Mouse (Mus musculus): ENCODE measurements around the gene Serpinh1. TPM values are rescaled to one million over a fixed set of nuclear protein-coding genes. Genes with fewer than 3 reads are reported as not detected.
A peak's percentile ranks its signal among the peaks of the same experiment; 100 is the strongest.

The Serpinh1 gene
- total RNA-seq (2021) = 10 to 100 TPM; 63.7 to 65.6 TPM

- peak; percentile 79 for DNase-seq
Observed at GRCm38 (mm10) chr7:99352526-99353400, at the start of gene Serpinh1. TSS of gene Serpinh1 (minus strand) at chr7:99353239.

GRCm38 (mm10) chr7:99402477-99402876, 49.4 kb upstream of the Serpinh1 start:
- DNase-seq = no peak
- intact Hi-C loops (cut with DNase I) = no loop called here

More at GRCm38 (mm10) chr7:99352526-99353400, at the start of gene Serpinh1:
- intact Hi-C loops (cut with DNase I) = no loop called here

GRCm38 (mm10) chr7:99401373-99401772, 48.3 kb upstream of the Serpinh1 start:
- intact Hi-C loops (cut with DNase I) = no loop called here
- no peak for DNase-seq

- no peak for DNase-seq
Observed at GRCm38 (mm10) chr7:99396994-99397659, 44.1 kb upstream of the Serpinh1 start.

GRCm38 (mm10) chr7:99395908-99396616, 43.0 kb upstream of the Serpinh1 start:
- peak; percentile 53 for DNase-seq
- intact Hi-C loops (cut with DNase I) = no loop called here

More at GRCm38 (mm10) chr7:99396994-99397659, 44.1 kb upstream of the Serpinh1 start:
- intact Hi-C loops (cut with DNase I) = no loop called here

- intact Hi-C loops (cut with DNase I) = no loop called here
- DNase-seq = no peak
Observed at GRCm38 (mm10) chr7:99395385-99395784, 42.3 kb upstream of the Serpinh1 start.

- intact Hi-C loops (cut with DNase I) = no loop called here
- peak; percentile 32 for DNase-seq
Observed at GRCm38 (mm10) chr7:99393711-99394325, 40.8 kb upstream of the Serpinh1 start.

GRCm38 (mm10) chr7:99392696-99393095, 39.7 kb upstream of the Serpinh1 start:
- no peak for DNase-seq
- intact Hi-C loops (cut with DNase I) = no loop called here

- intact Hi-C loops (cut with DNase I) = no loop called here
- no peak for DNase-seq
Observed at GRCm38 (mm10) chr7:99390559-99390958, 37.5 kb upstream of the Serpinh1 start.

GRCm38 (mm10) chr7:99387356-99387755, 34.3 kb upstream of the Serpinh1 start:
- intact Hi-C loops (cut with DNase I) = no loop called here
- DNase-seq = no peak

GRCm38 (mm10) chr7:99386811-99387210, 33.8 kb upstream of the Serpinh1 start:
- DNase-seq = no peak
- intact Hi-C loops (cut with DNase I) = no loop called here

GRCm38 (mm10) chr7:99386030-99386429, 33.0 kb upstream of the Serpinh1 start:
- intact Hi-C loops (cut with DNase I) = no loop called here
- DNase-seq = peak; percentile 61

- no peak for DNase-seq
- intact Hi-C loops (cut with DNase I) = no loop called here
Observed at GRCm38 (mm10) chr7:99384101-99384611, 31.1 kb upstream of the Serpinh1 start.

- DNase-seq = no peak
- intact Hi-C loops (cut with DNase I) = no loop called here
Observed at GRCm38 (mm10) chr7:99383246-99383645, 30.2 kb upstream of the Serpinh1 start.

GRCm38 (mm10) chr7:99382088-99383000, 29.3 kb upstream of the Serpinh1 start:
- intact Hi-C loops (cut with DNase I) = no loop called here
- no peak for DNase-seq

GRCm38 (mm10) chr7:99381214-99382087, 28.4 kb upstream of the Serpinh1 start, which contains the start of gene Gdpd5:
TSS of gene Gdpd5 (plus strand) at chr7:99381414.
- DNase-seq = peak; percentile 99

GRCm38 (mm10) chr7:99380491-99381213, 27.6 kb upstream of the Serpinh1 start:
- intact Hi-C loops (cut with DNase I) = no loop called here
- DNase-seq = peak; percentile 73

More at GRCm38 (mm10) chr7:99381214-99382087, 28.4 kb upstream of the Serpinh1 start, which contains the start of gene Gdpd5:
- intact Hi-C loops (cut with DNase I) = no loop called here

GRCm38 (mm10) chr7:99378870-99379269, 25.8 kb upstream of the Serpinh1 start:
- intact Hi-C loops (cut with DNase I) = no loop called here
- DNase-seq = no peak
